8 mouse cellular contexts compared by ENCODE assay signal in genomic region chr17:88065801-88066646, GRCm38 (mm10). TPM values are rescaled to one million over a fixed set of nuclear protein-coding genes. Genes with fewer than 3 reads are reported as not detected.
DNase-seq lines count a peak whose midpoint lies in the region; ATAC-seq and TF ChIP-seq lines count a peak whose summit lies in the region.

No protein-coding gene starts in this region.

- WGBS in cerebellum, adult 2 months, result 1% methylated on average over 38 of the region's 57 CpGs
- 2% methylated on average over 38 of the region's 57 CpGs for WGBS in forebrain, postnatal 0 days
- WGBS in lung, embryonic 15.5 days, result under 1% methylated on average over 32 of the region's 57 CpGs

- TF ChIP-seq CTCF in MEL (IDR thresholded peaks at IDR 0.05 in 2 of 3, conservative IDR thresholded peaks at IDR 0.05 in 1 of 3; ENCODE audit: control insufficient read depth in 1 of 3, insufficient read depth in 1 of 3, low read depth in 2 of 3, low read length in 3 of 3, poor library complexity in 1 of 3, severe bottlenecking in 1 of 3), result peak; percentile 11 to 47 (median 31); a peak in 4 of 6 replicates
- peak; percentile 57; the same call in 1 of the 2 replicates for TF ChIP-seq CTCF in cerebellum, adult 2 months (IDR thresholded peaks at IDR 0.05; ENCODE audit: borderline replicate concordance, insufficient read depth, low read depth, low read length)
- TF ChIP-seq CTCF in forebrain, postnatal 0 days (IDR thresholded peaks at IDR 0.05; ENCODE audit: low read depth), result peak; percentile 72

- TF ChIP-seq POLR2A in MEL (IDR thresholded peaks at IDR 0.05; ENCODE audit: control insufficient read depth in 1 of 2, insufficient read depth in 1 of 2, low read depth in 1 of 2, low read length in 2 of 2, poor library complexity in 1 of 2), result peak; percentile 68 to 71
- peak; percentile 46; the same call in 1 of the 2 replicates for TF ChIP-seq POLR2A in cerebellum, adult 2 months (IDR thresholded peaks at IDR 0.05; ENCODE audit: borderline replicate concordance, insufficient read depth, low read length)

- H3K4me1 ChIP-seq in MEL (ENCODE audit: control insufficient read depth in 1 of 2, insufficient read depth in 2 of 2, low read length in 2 of 2), result peaks cover 3 to 7% of the 10 kb centered on the region in 2 experiments; a peak in 3 of 4 replicates
- H3K4me1 ChIP-seq in cerebellum, adult 2 months (ENCODE audit: control insufficient read depth, insufficient read depth, low read length), result no peaks in the 10 kb centered on the region
- H3K4me1 ChIP-seq in forebrain, postnatal 0 days (ENCODE audit: insufficient read depth), result peaks cover 6% of the 10 kb centered on the region; the same call in 1 of the 2 replicates
- H3K4me1 ChIP-seq in lung, embryonic 15.5 days, result peaks cover 7% of the 10 kb centered on the region

- H3K4me2 ChIP-seq in forebrain, postnatal 0 days (ENCODE audit: low read depth), result peak overlapping the region; percentile 52
- H3K4me2 ChIP-seq in lung, embryonic 15.5 days, result peak overlapping the region; percentile 55

- H3K27me3 ChIP-seq in MEL (ENCODE audit: control insufficient read depth in 1 of 2, insufficient read depth in 2 of 2, low read length in 2 of 2), result no peaks in the 10 kb centered on the region
- H3K27me3 ChIP-seq in cerebellum, adult 2 months (ENCODE audit: control insufficient read depth, insufficient read depth, low read length), result no peaks in the 10 kb centered on the region
- H3K27me3 ChIP-seq in forebrain, postnatal 0 days (ENCODE audit: insufficient read depth, low read length), result no peaks in the 10 kb centered on the region
- no peaks in the 10 kb centered on the region for H3K27me3 ChIP-seq in lung, embryonic 15.5 days

- H3K4me3 ChIP-seq in MEL (ENCODE audit: control insufficient read depth in 1 of 2, insufficient read depth in 1 of 2, low read depth in 2 of 2, low read length in 2 of 2), result peak overlapping the region; percentile 70 to 79
- peak overlapping the region; percentile 100 for H3K4me3 ChIP-seq in cerebellum, adult 2 months (replicated peaks; ENCODE audit: insufficient read depth, low read depth, low read length)
- H3K4me3 ChIP-seq in forebrain, postnatal 0 days (ENCODE audit: low read depth, low read length), result peak overlapping the region; percentile 98
- peak overlapping the region; percentile 99 for H3K4me3 ChIP-seq in lung, embryonic 15.5 days

- ATAC-seq in forebrain, postnatal 0 days, result peak; percentile 95
- peak; percentile 98 for ATAC-seq in lung, embryonic 15.5 days (ENCODE audit: borderline replicate concordance, extremely low read depth, low FRiP score, low TSS enrichment)

- TF ChIP-seq EP300 in MEL (IDR thresholded peaks at IDR 0.05; ENCODE audit: low read depth in 1 of 2, low read length in 2 of 2), result peak in 1 of 2 experiments; percentile 67; a peak in 2 of 4 replicates

- DNase-seq in MEL (ENCODE audit: low read depth, low spot score), result peak; percentile 98
- peak; percentile 89 to 95 for DNase-seq in cerebellum, adult 2 months
- DNase-seq in forebrain, postnatal 0 days, result peak; percentile 95
- DNase-seq in heart, postnatal 4 days, result peak; percentile 89
- peak; percentile 86 to 90 for DNase-seq in layer of hippocampus, adult 8-10 months (ENCODE audit: low spot score in 2 of 2)
- peak; percentile 95 for DNase-seq in ovary, adult 18-20 months (ENCODE audit: low spot score)
- peak; percentile 93 for DNase-seq in thymus, postnatal 0 days (ENCODE audit: low spot score)

- no peaks in the 10 kb centered on the region for H3K9me3 ChIP-seq in MEL (replicated peaks; ENCODE audit: insufficient read depth, low read length)
- H3K9me3 ChIP-seq in forebrain, postnatal 0 days (ENCODE audit: low read length), result no peaks in the 10 kb centered on the region
- H3K9me3 ChIP-seq in lung, embryonic 15.5 days, result no peaks in the 10 kb centered on the region

- H3K27ac ChIP-seq in MEL (ENCODE audit: control insufficient read depth, low read depth, low read length), result peak overlapping the region; percentile 97
- peak overlapping the region; percentile 91 for H3K27ac ChIP-seq in cerebellum, adult 2 months (ENCODE audit: insufficient read depth, low read length)
- H3K27ac ChIP-seq in forebrain, postnatal 0 days (ENCODE audit: low read depth, low read length), result peak overlapping the region; percentile 100
- peak overlapping the region; percentile 100 for H3K27ac ChIP-seq in lung, embryonic 15.5 days

- H3K79me2 ChIP-seq in MEL (ENCODE audit: control insufficient read depth, insufficient read depth, low read length, poor library complexity), result peaks cover 42% of the 10 kb centered on the region

- TF ChIP-seq RAD21 in MEL (IDR thresholded peaks at IDR 0.05; ENCODE audit: low read depth, low read length), result peak; percentile 41

- H3K9ac ChIP-seq in MEL (ENCODE audit: control insufficient read depth, low read depth, low read length, poor library complexity, severe bottlenecking), result peak overlapping the region; percentile 99
- H3K9ac ChIP-seq in forebrain, postnatal 0 days, result peak overlapping the region; percentile 97
- H3K9ac ChIP-seq in lung, embryonic 15.5 days, result peak overlapping the region; percentile 100

- H3K36me3 ChIP-seq in MEL (ENCODE audit: control insufficient read depth in 1 of 2, insufficient read depth in 2 of 2, low read length in 2 of 2), result peaks cover 0 to 15% of the 10 kb centered on the region in 2 experiments; a peak in 2 of 4 replicates
- no peaks in the 10 kb centered on the region for H3K36me3 ChIP-seq in forebrain, postnatal 0 days (ENCODE audit: insufficient read depth)
- H3K36me3 ChIP-seq in lung, embryonic 15.5 days, result no peaks in the 10 kb centered on the region

TF ChIP-seq in MEL, 35 proteins besides CTCF, POLR2A, EP300 and RAD21 (continues in another document):
- no peak for TF ChIP-seq TAL1 (IDR thresholded peaks at IDR 0.05; ENCODE audit: low read length)
- TF ChIP-seq ZC3H11A (IDR thresholded peaks at IDR 0.05; ENCODE audit: low read depth, low read length), result no peak; the same call in 1 of the 2 replicates
- peak; percentile 44; the same call in 1 of the 2 replicates for TF ChIP-seq TCF12 (IDR thresholded peaks at IDR 0.05; ENCODE audit: low read depth, low read length)
- no peak; the same call in 1 of the 2 replicates for TF ChIP-seq MXI1 (IDR thresholded peaks at IDR 0.05; ENCODE audit: low read depth, low read length)
- 0 out of 2 replicates have a peak, but pooled peaks have one; percentile 26 for TF ChIP-seq BHLHE40 (IDR thresholded peaks at IDR 0.05; ENCODE audit: borderline replicate concordance, low read depth, low read length)
- TF ChIP-seq NELFE (IDR thresholded peaks at IDR 0.05; ENCODE audit: low read depth, low read length), result peak; percentile 57
- TF ChIP-seq ZMIZ1 (IDR thresholded peaks at IDR 0.05; ENCODE audit: low read depth, low read length), result peak; percentile 67; the same call in 1 of the 2 replicates
- TF ChIP-seq USF2 (IDR thresholded peaks at IDR 0.05; ENCODE audit: borderline replicate concordance in 1 of 2, insufficient read depth in 1 of 2, low read depth in 1 of 2, low read length in 2 of 2), result no peak
- TF ChIP-seq MYB (IDR thresholded peaks at IDR 0.05; ENCODE audit: low read depth, low read length), result no peak
- no peak for TF ChIP-seq NRF1 (IDR thresholded peaks at IDR 0.05; ENCODE audit: insufficient read depth, low read depth, low read length, poor library complexity, severe bottlenecking)
- peak; percentile 94 for TF ChIP-seq MAZ (IDR thresholded peaks at IDR 0.05; ENCODE audit: low read depth, low read length)
- TF ChIP-seq HCFC1 (IDR thresholded peaks at IDR 0.05; ENCODE audit: low read depth, low read length), result peak; percentile 70
- no peak for TF ChIP-seq JUND (IDR thresholded peaks at IDR 0.05; ENCODE audit: low read depth, low read length)
- no peak for TF ChIP-seq MYC (IDR thresholded peaks at IDR 0.05; ENCODE audit: low read depth, low read length)
- no peak for TF ChIP-seq RCOR1 (IDR thresholded peaks at IDR 0.05; ENCODE audit: low read depth, low read length)
- peak; percentile 92 for TF ChIP-seq SIN3A (IDR thresholded peaks at IDR 0.05; ENCODE audit: low read length)
- TF ChIP-seq TBP (IDR thresholded peaks at IDR 0.05; ENCODE audit: low read depth, low read length), result peak; percentile 80
- TF ChIP-seq POLR2AphosphoS5 (IDR thresholded peaks at IDR 0.05; ENCODE audit: borderline replicate concordance, low read depth, low read length), result no peak
- no peak for TF ChIP-seq E2F4 (IDR thresholded peaks at IDR 0.05; ENCODE audit: borderline replicate concordance, low read depth, low read length)
- no peak for TF ChIP-seq MEF2A (IDR thresholded peaks at IDR 0.05; ENCODE audit: extremely low read depth, insufficient replicate concordance, low read depth, low read length, poor library complexity, severe bottlenecking)
- peak; percentile 71 for TF ChIP-seq ELF1 (IDR thresholded peaks at IDR 0.05; ENCODE audit: low read depth, low read length)
- TF ChIP-seq CHD2 (IDR thresholded peaks at IDR 0.05; ENCODE audit: low read length), result peak; percentile 48; the same call in 1 of the 2 replicates
- TF ChIP-seq KAT2A (conservative IDR thresholded peaks at IDR 0.05; ENCODE audit: low read depth, low read length), result no peak; the same call in 1 of the 2 replicates
- no peak for TF ChIP-seq USF1 (IDR thresholded peaks at IDR 0.05; ENCODE audit: low read depth, low read length)
- no peak for TF ChIP-seq CHD1 (IDR thresholded peaks at IDR 0.05; ENCODE audit: low read depth, low read length)
- 0 out of 2 replicates have a peak, but pooled peaks have one; percentile 9 for TF ChIP-seq ZNF384 (IDR thresholded peaks at IDR 0.05; ENCODE audit: low read depth, low read length)
- TF ChIP-seq SMC3 (IDR thresholded peaks at IDR 0.05; ENCODE audit: low read depth, low read length), result peak; percentile 21; the same call in 1 of the 2 replicates
- 0 out of 2 replicates have a peak, but pooled peaks have one; percentile 40 for TF ChIP-seq UBTF (IDR thresholded peaks at IDR 0.05; ENCODE audit: borderline replicate concordance, insufficient read depth, low read depth, low read length)
- no peak for TF ChIP-seq MAFK (IDR thresholded peaks at IDR 0.05; ENCODE audit: borderline replicate concordance, low read depth, low read length)

RNA-seq across cellular contexts. Expression of gene Fbxo11, which starts 0.9 kb away (rescaled TPM):
- total RNA-seq in MEL (2012; rRNA removed), result 9.4 and 14.1 TPM in 2 replicates
- 10 to 100 TPM; 17.5 to 91.4 TPM for polyA plus RNA-seq in MEL (2012; ENCODE audit: insufficient read depth in 1 of 2, insufficient read length in 2 of 2, low read depth in 1 of 2, low replicate concordance in 2 of 2, missing spikeins in 1 of 2)
- polyA plus RNA-seq in cerebellum, adult 2 months (2012; rRNA removed), result 71.7 and 73.1 TPM in 2 replicates
- total RNA-seq in forebrain, postnatal 0 days (2014; rRNA removed), result 56.7 and 72.8 TPM in 2 replicates
- 19.6 and 24.9 TPM in 2 replicates for polyA plus RNA-seq in forebrain, postnatal 0 days (2015; fragmentation: Nextera tagmentation; extraction: Ambion mirVana)
- 10 to 100 TPM; 48.7 to 49.0 TPM for total RNA-seq in heart, postnatal 4 days (2021)
- total RNA-seq in layer of hippocampus, adult 8-10 months (2022), result 100 to 1,000 TPM; 109 to 125 (median 118) TPM
- 15.6 and 16.6 TPM in 2 replicates for polyA plus RNA-seq in lung, embryonic 15.5 days (2015; fragmentation: Nextera tagmentation; extraction: Ambion mirVana)
- 11.9 and 16.8 TPM in 2 replicates for polyA plus RNA-seq in thymus, postnatal 0 days (2015; fragmentation: Nextera tagmentation; extraction: Ambion mirVana)

Comparison
In these comparisons a context has a peak if more than half of its experiments do, and no peak if none do; other contexts are left out.
1. Peak in every context shown above with its lines: DNase-seq, ATAC-seq, H3K4me3 ChIP-seq and H3K27ac ChIP-seq.